Mouse (Mus musculus) colon, adult 2 months (tissue): ENCODE data around the gene Cwf19l1. TPM values are rescaled to one million over a fixed set of nuclear protein-coding genes. Genes with fewer than 3 reads are reported as not detected.

Experiments used
- polyA plus RNA-seq: library from polyadenylated mRNA; depleted of rRNA; stranded (reverse); fragments of >200 nt; gene quantifications from 2 replicates; pipeline ENCODE4 v1.2.3, GENCODE M21; 2012; rRNA removed

The Cwf19l1 gene
- 2.8 and 3.3 TPM in 2 replicates for polyA plus RNA-seq

GRCm38 (mm10) chr19:44135072-44135959, at the start of gene Cwf19l1:
Gene Cwf19l1, minus strand, starts transcription at chr19:44135876.

GRCm38 (mm10) chr19:44145702-44146567, 10.3 kb upstream of the Cwf19l1 start, which contains the start of gene Bloc1s2:
Gene Bloc1s2, minus strand, starts transcription at chr19:44146446.

GRCm38 (mm10) chr19:44106831-44107660, 28.6 kb downstream of the Cwf19l1 start, which contains the start of gene Chuk:
Gene Chuk, minus strand, starts transcription at chr19:44107480.

GRCm38 (mm10) chr19:44069121-44069913, 66.4 kb downstream of the Cwf19l1 start, which contains the start of gene Erlin1:
Gene Erlin1, minus strand, starts transcription at chr19:44069785.

Other genes starting within 250 kb of the Cwf19l1 start
- 65.7 and 78.2 TPM in 2 replicates for gene Dnmbp, start 195.7 kb downstream of the Cwf19l1 start, polyA plus RNA-seq
- gene Cpn1, start 149.3 kb downstream of the Cwf19l1 start, polyA plus RNA-seq, result 13.2 and 13.8 TPM in 2 replicates
- 0.30 and 0.98 TPM in 2 replicates for gene Cyp2c23, start 106.7 kb downstream of the Cwf19l1 start, polyA plus RNA-seq
- 9.9 and 10.6 TPM in 2 replicates for gene Erlin1, start 66.1 kb downstream of the Cwf19l1 start, polyA plus RNA-seq
- gene Chuk, start 28.4 kb downstream of the Cwf19l1 start, polyA plus RNA-seq, result 11.1 and 11.7 TPM in 2 replicates
- 22.5 and 29.4 TPM in 2 replicates for gene Bloc1s2, start 10.6 kb upstream of the Cwf19l1 start, polyA plus RNA-seq
- 0.03 TPM in 1 of 2 replicates, not detected in the other for gene Pkd2l1, start 56.6 kb upstream of the Cwf19l1 start, polyA plus RNA-seq
- gene Scd3, start 67.4 kb upstream of the Cwf19l1 start, polyA plus RNA-seq, result 0.14 TPM in 1 of 2 replicates, not detected in the other
- gene Scd2, start 157.8 kb upstream of the Cwf19l1 start, polyA plus RNA-seq, result 240 and 383 TPM in 2 replicates
- 0.25 and 0.27 TPM in 2 replicates for gene Scd4, start 197.2 kb upstream of the Cwf19l1 start, polyA plus RNA-seq